Mouse (Mus musculus): ENCODE data around the gene Lyrm4. TPM values are rescaled to one million over a fixed set of nuclear protein-coding genes. Genes with fewer than 3 reads are reported as not detected.
A peak's percentile ranks its signal among the peaks of the same experiment; 100 is the strongest.

The Lyrm4 gene
- polyA plus RNA-seq, 1 experiment, result 12.6 TPM

- no peak for DNase-seq (ENCODE audit: low read depth)
- TF ChIP-seq CTCF (IDR thresholded peaks at IDR 0.05; ENCODE audit: borderline replicate concordance, extremely low read depth, insufficient read depth, insufficient read length), result no peak
- TF ChIP-seq POLR2A (IDR thresholded peaks at IDR 0.05; ENCODE audit: borderline replicate concordance, extremely low read depth, insufficient read depth, insufficient read length, poor library complexity, severe bottlenecking), result no peak
Observed at GRCm38 (mm10) chr13:36131992-36132649, 14.8 kb upstream of the Lyrm4 start.

GRCm38 (mm10) chr13:36131401-36131800, 14.1 kb upstream of the Lyrm4 start:
- DNase-seq (ENCODE audit: low read depth), result no peak
- no peak for TF ChIP-seq POLR2A (IDR thresholded peaks at IDR 0.05; ENCODE audit: borderline replicate concordance, extremely low read depth, insufficient read depth, insufficient read length, poor library complexity, severe bottlenecking)
- no peak for TF ChIP-seq CTCF (IDR thresholded peaks at IDR 0.05; ENCODE audit: borderline replicate concordance, extremely low read depth, insufficient read depth, insufficient read length)

- peak; percentile 46 for DNase-seq (ENCODE audit: low read depth)
- no peak for TF ChIP-seq CTCF (IDR thresholded peaks at IDR 0.05; ENCODE audit: borderline replicate concordance, extremely low read depth, insufficient read depth, insufficient read length)
- no peak for TF ChIP-seq POLR2A (IDR thresholded peaks at IDR 0.05; ENCODE audit: borderline replicate concordance, extremely low read depth, insufficient read depth, insufficient read length, poor library complexity, severe bottlenecking)
Observed at GRCm38 (mm10) chr13:36129360-36130054, 12.2 kb upstream of the Lyrm4 start.

GRCm38 (mm10) chr13:36120606-36121005, 3.3 kb upstream of the Lyrm4 start:
- TF ChIP-seq CTCF (IDR thresholded peaks at IDR 0.05; ENCODE audit: borderline replicate concordance, extremely low read depth, insufficient read depth, insufficient read length) (no peak), POLR2A (IDR thresholded peaks at IDR 0.05; ENCODE audit: borderline replicate concordance, extremely low read depth, insufficient read depth, insufficient read length, poor library complexity, severe bottlenecking) (no peak)
- DNase-seq (ENCODE audit: low read depth), result no peak

GRCm38 (mm10) chr13:36119684-36120083, 2.4 kb upstream of the Lyrm4 start:
- TF ChIP-seq CTCF (IDR thresholded peaks at IDR 0.05; ENCODE audit: borderline replicate concordance, extremely low read depth, insufficient read depth, insufficient read length), result no peak
- TF ChIP-seq POLR2A (IDR thresholded peaks at IDR 0.05; ENCODE audit: borderline replicate concordance, extremely low read depth, insufficient read depth, insufficient read length, poor library complexity, severe bottlenecking), result no peak

GRCm38 (mm10) chr13:36116520-36117142, 695 bp downstream of the Lyrm4 start:
- DNase-seq (ENCODE audit: low read depth), result no peak
- no peak for TF ChIP-seq CTCF (IDR thresholded peaks at IDR 0.05; ENCODE audit: borderline replicate concordance, extremely low read depth, insufficient read depth, insufficient read length)
- no peak for TF ChIP-seq POLR2A (IDR thresholded peaks at IDR 0.05; ENCODE audit: borderline replicate concordance, extremely low read depth, insufficient read depth, insufficient read length, poor library complexity, severe bottlenecking)

More at GRCm38 (mm10) chr13:36119684-36120083, 2.4 kb upstream of the Lyrm4 start:
- no peak for DNase-seq (ENCODE audit: low read depth)

GRCm38 (mm10) chr13:36113181-36113580, 4.1 kb downstream of the Lyrm4 start:
- TF ChIP-seq POLR2A (IDR thresholded peaks at IDR 0.05; ENCODE audit: borderline replicate concordance, extremely low read depth, insufficient read depth, insufficient read length, poor library complexity, severe bottlenecking), result no peak
- TF ChIP-seq CTCF (IDR thresholded peaks at IDR 0.05; ENCODE audit: borderline replicate concordance, extremely low read depth, insufficient read depth, insufficient read length), result no peak
- no peak for DNase-seq (ENCODE audit: low read depth)

GRCm38 (mm10) chr13:36111331-36111730, 6.0 kb downstream of the Lyrm4 start:
- DNase-seq (ENCODE audit: low read depth), result no peak
- no peak for TF ChIP-seq CTCF (IDR thresholded peaks at IDR 0.05; ENCODE audit: borderline replicate concordance, extremely low read depth, insufficient read depth, insufficient read length)
- no peak for TF ChIP-seq POLR2A (IDR thresholded peaks at IDR 0.05; ENCODE audit: borderline replicate concordance, extremely low read depth, insufficient read depth, insufficient read length, poor library complexity, severe bottlenecking)

GRCm38 (mm10) chr13:36108528-36108927, 8.8 kb downstream of the Lyrm4 start:
- DNase-seq (ENCODE audit: low read depth), result no peak
- TF ChIP-seq POLR2A (IDR thresholded peaks at IDR 0.05; ENCODE audit: borderline replicate concordance, extremely low read depth, insufficient read depth, insufficient read length, poor library complexity, severe bottlenecking), result no peak
- no peak for TF ChIP-seq CTCF (IDR thresholded peaks at IDR 0.05; ENCODE audit: borderline replicate concordance, extremely low read depth, insufficient read depth, insufficient read length)

- DNase-seq (ENCODE audit: low read depth), result no peak
- TF ChIP-seq CTCF (IDR thresholded peaks at IDR 0.05; ENCODE audit: borderline replicate concordance, extremely low read depth, insufficient read depth, insufficient read length), result no peak
- no peak for TF ChIP-seq POLR2A (IDR thresholded peaks at IDR 0.05; ENCODE audit: borderline replicate concordance, extremely low read depth, insufficient read depth, insufficient read length, poor library complexity, severe bottlenecking)
Observed at GRCm38 (mm10) chr13:36105591-36105990, 11.7 kb downstream of the Lyrm4 start.

GRCm38 (mm10) chr13:36096684-36097383, 20.5 kb downstream of the Lyrm4 start:
- TF ChIP-seq CTCF (IDR thresholded peaks at IDR 0.05; ENCODE audit: borderline replicate concordance, extremely low read depth, insufficient read depth, insufficient read length) (no peak), POLR2A (IDR thresholded peaks at IDR 0.05; ENCODE audit: borderline replicate concordance, extremely low read depth, insufficient read depth, insufficient read length, poor library complexity, severe bottlenecking) (no peak)

More at GRCm38 (mm10) chr13:36096684-36097383, 20.5 kb downstream of the Lyrm4 start:
- no peak for DNase-seq (ENCODE audit: low read depth)

Measured in brain, embryonic 14.5 days (tissue).